Mouse (Mus musculus) E14TG2a.4 (cell line): ENCODE data around the gene Pgr.

Experiments used
- H3K27me3 ChIP-seq: 2 replicates; pipeline ENCODE4 v1.6.1; 2014; ENCODE audit warnings: low read length, control low read depth; ENCODE audit not compliant: insufficient read depth
- H3K36me3 ChIP-seq: 2 replicates; pipeline ENCODE4 v1.6.1; 2014; ENCODE audit warnings: low read length, control low read depth; ENCODE audit not compliant: insufficient read depth
- H3K4me1 ChIP-seq: replicated peaks from 2 replicates; pipeline ENCODE4 v1.6.1; 2014; ENCODE audit warnings: low read depth, low read length, control low read depth
- H3K4me3 ChIP-seq: replicated peaks from 2 replicates; pipeline ENCODE4 v1.5.1; 2014; ENCODE audit warnings: mild to moderate bottlenecking, low read length
- H3K9me3 ChIP-seq: 2 replicates; pipeline ENCODE4 v1.6.1; 2014; ENCODE audit warnings: low read length, control low read depth
- CTCF ChIP-seq: conservative IDR thresholded peaks from 2 replicates; pipeline ENCODE4 v1.5.1; 2014; ENCODE audit warnings: low read length
- NANOG ChIP-seq: IDR thresholded peaks from 2 replicates; pipeline ENCODE4 v1.6.1; 2014; ENCODE audit warnings: borderline replicate concordance, low read length, mixed read lengths
- POU5F1 ChIP-seq: IDR thresholded peaks from 2 replicates; pipeline ENCODE4 v1.6.1; 2014; ENCODE audit warnings: low read length, borderline replicate concordance

Pgr gene

DNA sequence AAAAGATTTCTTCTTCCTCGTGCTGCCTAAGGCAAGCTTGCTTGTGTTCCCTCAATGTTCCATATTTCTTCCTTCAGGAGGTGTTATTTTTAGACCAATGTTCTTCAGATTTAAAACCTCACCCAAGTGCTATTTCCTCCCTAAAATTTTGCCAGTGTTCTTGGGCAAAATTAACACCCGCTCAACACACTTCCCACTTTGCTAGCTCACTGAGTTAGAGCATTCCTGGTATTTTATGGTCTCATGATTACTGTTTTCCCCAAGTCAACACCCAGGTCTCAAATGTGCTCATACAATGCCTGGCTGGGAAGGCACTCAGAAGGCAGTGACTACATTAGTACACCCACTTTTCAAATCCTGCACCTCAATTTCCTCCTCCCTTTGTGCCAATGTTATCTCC lies 27.9 kb downstream of the Pgr start:
- Histone ChIP-seq H3K4me1 (no peaks in the 10 kb centered on the region), H3K4me3 (no peak overlapping the region), H3K36me3 (no peaks in the 10 kb centered on the region), H3K27me3 (no peaks in the 10 kb centered on the region), H3K9me3 (no peaks in the 10 kb centered on the region)
- TF ChIP-seq CTCF, result no peak
- TF ChIP-seq POU5F1, result no peak
- no peak for TF ChIP-seq NANOG

DNA sequence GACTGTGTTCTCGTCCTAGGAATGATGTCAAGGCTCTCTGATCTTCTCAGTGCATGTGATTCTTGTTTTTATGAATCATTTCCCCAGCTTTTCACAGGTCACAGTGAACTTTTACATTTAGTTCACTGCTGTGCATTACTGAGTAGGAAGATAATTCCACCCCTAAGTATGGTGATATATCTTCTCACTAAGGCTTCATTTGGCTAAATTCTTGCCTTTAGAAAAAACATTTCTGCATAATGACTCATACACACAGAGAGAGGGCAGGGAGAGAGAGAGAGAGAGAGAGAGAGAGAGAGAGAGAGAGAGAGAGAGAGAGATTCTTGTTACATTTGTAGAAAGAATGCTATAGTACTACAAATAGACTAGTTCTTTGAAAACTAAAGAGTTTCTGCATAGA lies 38.1 kb downstream of the Pgr start:
- Histone ChIP-seq H3K4me1 (no peaks in the 10 kb centered on the region), H3K27me3 (no peaks in the 10 kb centered on the region), H3K36me3 (no peaks in the 10 kb centered on the region), H3K9me3 (no peaks in the 10 kb centered on the region), H3K4me3 (no peak overlapping the region)
- no peak for TF ChIP-seq POU5F1

DNA sequence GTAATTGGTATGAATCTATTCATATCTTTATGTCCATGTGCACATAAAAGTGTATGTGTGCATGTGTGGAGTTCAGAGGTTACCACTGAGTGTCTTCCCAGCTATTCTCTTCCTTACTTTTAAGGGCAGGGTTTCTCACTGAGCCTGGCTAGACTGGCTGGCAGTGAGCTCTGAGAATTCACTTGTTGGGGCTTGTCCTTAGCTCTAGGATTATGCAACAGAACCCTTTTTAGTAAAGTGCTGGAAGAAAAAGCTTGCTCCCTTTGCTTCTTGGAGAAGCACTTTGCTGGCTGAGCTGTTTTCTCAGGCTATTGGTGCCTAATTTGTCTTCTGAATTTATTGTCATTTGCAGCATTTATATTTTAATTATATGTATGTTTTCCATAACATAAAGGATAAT lies 53.7 kb downstream of the Pgr start:
- TF ChIP-seq CTCF, result no peak
- no peak for TF ChIP-seq POU5F1
- no peak for TF ChIP-seq NANOG

DNA sequence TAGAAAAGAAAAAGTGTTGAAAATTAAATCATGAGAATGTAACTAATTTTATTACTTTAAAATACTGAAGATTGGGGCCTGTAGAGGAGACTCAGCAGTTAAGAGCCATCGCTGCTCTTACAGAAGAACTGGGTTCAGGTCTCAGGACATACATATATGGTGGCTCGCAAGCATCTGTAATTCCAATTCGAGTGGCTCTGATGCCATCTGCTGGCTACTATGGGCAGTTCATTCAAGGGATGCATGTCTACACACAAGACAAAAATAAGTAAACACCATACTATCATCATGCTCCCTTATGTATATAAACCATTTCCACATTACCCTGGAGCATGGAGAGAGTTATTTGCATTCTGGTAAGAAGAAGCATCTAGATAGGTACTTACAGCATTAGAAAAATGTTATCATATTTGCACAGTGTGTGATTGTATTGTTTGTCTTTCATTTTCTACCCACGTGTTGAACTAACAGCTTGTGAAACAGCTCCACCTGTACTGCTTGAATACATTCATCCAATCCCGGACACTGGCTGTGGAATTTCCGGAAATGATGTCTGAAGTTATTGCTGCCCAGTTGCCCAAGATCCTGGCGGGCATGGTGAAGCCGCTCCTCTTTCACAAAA lies 65.0 kb downstream of the Pgr start:
- no peaks in the 10 kb centered on the region for H3K9me3 ChIP-seq
- H3K4me1 ChIP-seq, result no peaks in the 10 kb centered on the region
- no peak overlapping the region for H3K4me3 ChIP-seq
- TF ChIP-seq POU5F1 (no peak), NANOG (no peak), CTCF (peak; percentile 60)
- no peaks in the 10 kb centered on the region for H3K27me3 ChIP-seq
- H3K36me3 ChIP-seq, result no peaks in the 10 kb centered on the region

More for the DNA sequence above, 53.7 kb downstream of the Pgr start:
- no peaks in the 10 kb centered on the region for H3K4me1 ChIP-seq
- H3K36me3 ChIP-seq, result no peaks in the 10 kb centered on the region
- H3K27me3 ChIP-seq, result no peaks in the 10 kb centered on the region
- no peak overlapping the region for H3K4me3 ChIP-seq
- H3K9me3 ChIP-seq, result no peaks in the 10 kb centered on the region

DNA sequence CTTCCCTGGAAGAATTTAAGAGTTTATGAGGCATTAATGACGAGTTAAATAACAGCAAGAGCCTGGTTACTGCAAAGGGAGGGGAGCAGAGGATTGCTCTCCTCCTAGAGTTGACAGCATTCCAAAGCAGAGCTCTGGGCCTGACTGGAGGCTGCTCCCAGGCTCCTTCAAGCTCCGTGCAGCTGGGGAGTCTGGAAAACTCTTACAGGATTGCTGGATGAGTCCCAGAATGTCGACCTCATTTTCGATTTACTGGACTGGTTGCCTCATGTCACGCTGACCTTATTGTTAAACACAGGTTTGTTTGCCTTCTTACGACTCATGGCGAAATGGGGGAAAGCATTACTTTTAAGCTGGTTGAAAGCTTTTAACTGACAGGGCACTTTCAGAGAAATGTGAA lies 70.6 kb downstream of the Pgr start:
- Histone ChIP-seq H3K9me3 (no peaks in the 10 kb centered on the region; the same call in 1 of the 2 replicates), H3K4me3 (no peak overlapping the region), H3K36me3 (no peaks in the 10 kb centered on the region), H3K4me1 (no peaks in the 10 kb centered on the region), H3K27me3 (no peaks in the 10 kb centered on the region)
- TF ChIP-seq NANOG (no peak), POU5F1 (no peak), CTCF (no peak)

DNA sequence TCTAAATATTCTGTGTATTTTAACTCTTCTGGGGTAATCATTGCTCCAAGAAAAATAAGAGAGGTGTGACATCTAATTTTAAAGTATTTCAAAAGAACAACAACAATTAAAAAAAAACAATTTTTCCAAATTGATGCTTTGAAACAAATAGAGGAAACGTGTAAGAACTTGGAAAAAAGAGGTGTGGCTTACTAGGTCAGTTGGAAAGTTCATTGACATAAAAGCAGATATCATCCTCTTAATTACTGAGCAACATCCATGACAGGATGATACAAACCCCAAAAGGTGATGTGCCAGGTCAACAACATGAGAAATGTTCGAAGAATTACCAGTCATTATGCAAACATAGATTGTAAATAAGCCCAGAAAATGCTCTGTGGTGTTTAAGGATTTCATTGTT lies 71.9 kb downstream of the Pgr start, which contains the start of gene Gm16485:
Gene Gm16485 (plus strand): TSS at position 301 of the 400 bp plus-strand sequence.
- H3K36me3 ChIP-seq, result no peaks in the 10 kb centered on the region
- no peaks in the 10 kb centered on the region for H3K27me3 ChIP-seq
- no peaks in the 10 kb centered on the region for H3K4me1 ChIP-seq
- TF ChIP-seq CTCF (no peak), NANOG (no peak), POU5F1 (no peak)
- no peaks in the 10 kb centered on the region; the same call in 1 of the 2 replicates for H3K9me3 ChIP-seq
- no peak within 1 kb of the TSS for H3K4me3 ChIP-seq

DNA sequence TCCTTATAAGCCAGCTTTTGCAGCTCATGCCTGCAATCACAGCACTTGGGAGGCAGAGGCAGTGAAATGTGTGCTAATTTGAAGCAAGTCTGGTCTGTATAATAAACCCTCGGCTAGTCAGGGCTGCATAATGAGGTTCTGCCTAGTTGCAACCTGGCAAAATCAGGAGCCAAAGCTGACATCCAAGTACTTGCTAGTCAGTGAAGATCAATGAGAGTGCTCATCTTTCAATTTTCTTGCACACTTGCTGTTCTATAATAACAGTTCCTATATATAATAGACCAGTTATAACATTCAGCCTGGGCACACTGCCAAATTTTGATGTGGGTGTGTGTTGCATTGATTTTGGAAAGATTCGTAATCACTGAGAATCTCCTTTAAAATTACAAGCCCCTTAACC lies 78.1 kb downstream of the Pgr start:
- H3K27me3 ChIP-seq, result no peaks in the 10 kb centered on the region
- H3K4me1 ChIP-seq, result no peaks in the 10 kb centered on the region
- TF ChIP-seq POU5F1 (no peak), NANOG (no peak), CTCF (no peak)
- H3K4me3 ChIP-seq, result no peak overlapping the region
- H3K9me3 ChIP-seq, result no peaks in the 10 kb centered on the region
- H3K36me3 ChIP-seq, result no peaks in the 10 kb centered on the region

DNA sequence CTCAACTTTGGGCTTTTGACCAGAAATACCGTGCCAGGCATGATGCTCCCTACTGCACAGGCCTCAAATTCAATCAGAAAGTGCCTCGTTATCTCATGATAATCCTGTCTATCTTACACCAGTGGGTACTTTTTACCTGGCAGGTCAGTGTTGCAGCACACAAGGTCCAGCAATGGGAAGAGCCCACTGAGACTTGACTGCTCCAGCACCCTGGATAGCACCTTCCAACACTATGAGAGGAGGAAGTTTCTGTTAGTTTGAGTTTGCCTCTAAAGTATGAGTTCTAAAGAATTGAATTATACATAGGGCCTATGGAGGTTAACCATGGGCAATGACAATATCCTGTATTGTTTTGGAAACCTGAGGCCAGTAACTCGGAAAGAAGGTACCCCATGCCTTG lies 82.7 kb downstream of the Pgr start:
- TF ChIP-seq CTCF, result no peak
- TF ChIP-seq NANOG, result no peak
- TF ChIP-seq POU5F1, result no peak
- Histone ChIP-seq H3K9me3 (no peaks in the 10 kb centered on the region), H3K27me3 (no peaks in the 10 kb centered on the region), H3K36me3 (no peaks in the 10 kb centered on the region), H3K4me1 (no peaks in the 10 kb centered on the region), H3K4me3 (no peak overlapping the region)

DNA sequence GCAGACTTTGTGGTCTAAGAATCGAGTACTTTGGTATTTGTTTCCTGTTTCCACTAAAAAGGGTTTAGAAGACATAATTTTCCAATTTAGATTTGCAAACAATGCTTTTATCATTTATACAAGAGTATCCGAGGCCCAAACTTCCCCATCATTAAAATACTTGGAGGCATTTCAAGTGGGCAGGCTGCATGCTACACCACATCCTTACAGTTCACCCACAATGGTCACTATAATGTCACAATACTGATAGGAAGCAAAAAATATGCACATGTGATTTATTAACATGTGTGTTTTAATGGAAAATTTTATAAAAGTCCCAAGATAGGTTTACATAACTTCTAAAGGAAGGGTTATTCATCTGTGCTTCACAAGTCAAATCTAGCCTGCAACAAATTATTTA lies 96.9 kb downstream of the Pgr start:
- H3K9me3 ChIP-seq, result peaks cover 20% of the 10 kb centered on the region
- TF ChIP-seq NANOG, result no peak
- no peak for TF ChIP-seq POU5F1
- no peak for TF ChIP-seq CTCF
- no peaks in the 10 kb centered on the region for H3K36me3 ChIP-seq
- H3K27me3 ChIP-seq, result no peaks in the 10 kb centered on the region
- no peak overlapping the region for H3K4me3 ChIP-seq
- no peaks in the 10 kb centered on the region for H3K4me1 ChIP-seq
